Mouse (Mus musculus) C2C12 (cell line): Measurements from ENCODE around the gene Gm20388. TPM values are rescaled to one million over a fixed set of nuclear protein-coding genes. Genes with fewer than 3 reads are reported as not detected.

Experiments
- H3K27me3 ChIP-seq: one replicate; pipeline ENCODE4 v1.6.1; 2011; ENCODE audit not compliant: control insufficient read depth, insufficient read depth, insufficient read length
- H3K36me3 ChIP-seq: one replicate; pipeline ENCODE4 v1.6.1; 2011; ENCODE audit not compliant: control insufficient read depth, insufficient read depth
- H3K4me3 ChIP-seq: one replicate; pipeline ENCODE4 v1.5.1; 2011; ENCODE audit warnings: mild to moderate bottlenecking, control low read depth; ENCODE audit not compliant: poor library complexity, insufficient read depth, severe bottlenecking
- H3K79me2 ChIP-seq: one replicate; pipeline ENCODE4 v1.6.1; 2011; ENCODE audit not compliant: control insufficient read depth, insufficient read depth
- H3K79me3 ChIP-seq: one replicate; pipeline ENCODE4 v1.6.1; 2011; ENCODE audit warnings: low read depth, control low read depth
- H3ac ChIP-seq: one replicate; pipeline ENCODE3; 2011; ENCODE audit warnings: low read depth; ENCODE audit not compliant: control insufficient read depth, insufficient read length
- CEBPB ChIP-seq: IDR thresholded peaks from one replicate; pipeline ENCODE4 v1.6.1; 2011; ENCODE audit warnings: low read depth, mild to moderate bottlenecking, control low read depth, moderate library complexity
- CTCF ChIP-seq: IDR thresholded peaks from one replicate; pipeline ENCODE4 v1.5.1; 2011; ENCODE audit not compliant: control insufficient read depth, insufficient read depth, insufficient read length
- FOSL1 ChIP-seq: IDR thresholded peaks from one replicate; pipeline ENCODE4 v1.8.0; 2011; ENCODE audit warnings: mild to moderate bottlenecking, low read length; ENCODE audit not compliant: poor library complexity, insufficient read depth, severe bottlenecking
- MAX ChIP-seq: IDR thresholded peaks from one replicate; pipeline ENCODE4 v1.6.1; 2011; ENCODE audit warnings: mild to moderate bottlenecking, control low read depth
- MYOD1 ChIP-seq: IDR thresholded peaks from one replicate; pipeline ENCODE4 v1.6.1; 2011; ENCODE audit warnings: low read depth; ENCODE audit not compliant: control insufficient read depth, insufficient read length
- MYOG ChIP-seq: IDR thresholded peaks from one replicate; pipeline ENCODE4 v1.6.1; 2011; ENCODE audit not compliant: control insufficient read depth, insufficient read length; ENCODE audit errors: extremely low read depth
- USF1 ChIP-seq: IDR thresholded peaks from one replicate; pipeline ENCODE4 v1.6.1; 2011; ENCODE audit warnings: low read depth, mild to moderate bottlenecking, control low read depth, moderate library complexity
- polyA plus RNA-seq: library from polyadenylated mRNA; unstranded; fragments of >200 nt; fragmentation: generic; extraction: Trizol; gene quantifications from one replicate; pipeline ENCODE4 v1.2.1, GENCODE M21; 2012; ENCODE audit warnings: missing spikeins

The Gm20388 gene
- polyA plus RNA-seq, 1 experiment: 15.0 TPM

GRCm38 (mm10) chr8:122076183-122076842 is 2165.7 kb downstream of the Gm20388 start:
- H3K27me3 ChIP-seq: no peaks in the 10 kb centered on the region
- TF ChIP-seq MAX (no peak), MYOD1 (no peak), CEBPB (no peak), FOSL1 (no peak), USF1 (no peak), MYOG (no peak), CTCF (no peak)
- H3K79me2 ChIP-seq: no peaks in the 10 kb centered on the region
- H3K79me3 ChIP-seq: no peaks in the 10 kb centered on the region
- H3K36me3 ChIP-seq: no peaks in the 10 kb centered on the region
- no peak overlapping the region for H3ac ChIP-seq
- no peak overlapping the region for H3K4me3 ChIP-seq

- TF ChIP-seq CEBPB (no peak), MYOG (no peak), MAX (no peak), USF1 (no peak), FOSL1 (no peak), CTCF (no peak), MYOD1 (no peak)
- Histone ChIP-seq H3K79me2 (no peaks in the 10 kb centered on the region), H3K27me3 (no peaks in the 10 kb centered on the region), H3K79me3 (no peaks in the 10 kb centered on the region), H3K4me3 (no peak overlapping the region), H3ac (no peak overlapping the region), H3K36me3 (no peaks in the 10 kb centered on the region)
Measured at GRCm38 (mm10) chr8:122078321-122078720, 2167.7 kb downstream of the Gm20388 start.

- Histone ChIP-seq H3K27me3 (no peaks in the 10 kb centered on the region), H3K79me3 (no peaks in the 10 kb centered on the region), H3K79me2 (no peaks in the 10 kb centered on the region), H3ac (no peak overlapping the region), H3K36me3 (no peaks in the 10 kb centered on the region), H3K4me3 (no peak overlapping the region)
- TF ChIP-seq MYOG: no peak
- TF ChIP-seq MYOD1: no peak
- TF ChIP-seq MAX: no peak
- TF ChIP-seq FOSL1: no peak
- TF ChIP-seq CTCF: no peak
- TF ChIP-seq CEBPB: no peak
Measured at GRCm38 (mm10) chr8:122079093-122079492, 2168.5 kb downstream of the Gm20388 start.

GRCm38 (mm10) chr8:122080347-122080746 is 2169.7 kb downstream of the Gm20388 start:
- no peak overlapping the region for H3ac ChIP-seq
- H3K36me3 ChIP-seq: no peaks in the 10 kb centered on the region
- no peak for TF ChIP-seq MAX
- no peak for TF ChIP-seq MYOG
- TF ChIP-seq MYOD1: no peak
- no peak for TF ChIP-seq CTCF
- TF ChIP-seq USF1: no peak
- TF ChIP-seq FOSL1: no peak
- TF ChIP-seq CEBPB: no peak
- H3K79me2 ChIP-seq: no peaks in the 10 kb centered on the region
- H3K79me3 ChIP-seq: no peaks in the 10 kb centered on the region
- no peak overlapping the region for H3K4me3 ChIP-seq
- H3K27me3 ChIP-seq: no peaks in the 10 kb centered on the region

GRCm38 (mm10) chr8:122083401-122083800 is 2172.8 kb downstream of the Gm20388 start:
- Histone ChIP-seq H3K36me3 (no peaks in the 10 kb centered on the region), H3K27me3 (no peaks in the 10 kb centered on the region), H3K79me3 (no peaks in the 10 kb centered on the region), H3K79me2 (no peaks in the 10 kb centered on the region), H3ac (no peak overlapping the region), H3K4me3 (no peak overlapping the region)
- TF ChIP-seq MYOD1: no peak
- TF ChIP-seq USF1: no peak
- no peak for TF ChIP-seq CTCF

GRCm38 (mm10) chr8:122084145-122084544 is 2173.5 kb downstream of the Gm20388 start:
- Histone ChIP-seq H3K79me3 (no peaks in the 10 kb centered on the region), H3K27me3 (no peaks in the 10 kb centered on the region), H3K36me3 (no peaks in the 10 kb centered on the region), H3K79me2 (no peaks in the 10 kb centered on the region), H3K4me3 (no peak overlapping the region), H3ac (no peak overlapping the region)
- no peak for TF ChIP-seq MYOD1
- no peak for TF ChIP-seq MAX
- TF ChIP-seq USF1: no peak
- TF ChIP-seq MYOG: no peak
- no peak for TF ChIP-seq CTCF
- TF ChIP-seq FOSL1: no peak
- TF ChIP-seq CEBPB: no peak
